Mouse (Mus musculus) hindbrain, embryonic 16.5 days (tissue): ENCODE data around the gene Tecr. TPM values are rescaled to one million over a fixed set of nuclear protein-coding genes. Genes with fewer than 3 reads are reported as not detected.

ENCODE experiments used
- ATAC-seq: fragments of 200-750 bp; cut with Nextera tagmentation; 2 replicates; pipeline ENCODE4 v1.8.0; 2017; ENCODE audit warnings: moderate TSS enrichment, moderate library complexity
- H3K27ac ChIP-seq: fragments of 300-500 bp; sonication (generic); 2 replicates; pipeline ENCODE4 v1.5.1; 2014; ENCODE audit warnings: low read depth, mild to moderate bottlenecking, control low read depth, low read length, moderate library complexity
- H3K27me3 ChIP-seq: fragments of 300-500 bp; sonication (generic); replicated peaks from 2 replicates; pipeline ENCODE4 v1.6.1; 2014; ENCODE audit warnings: low read length; ENCODE audit not compliant: control insufficient read depth, insufficient read depth
- H3K36me3 ChIP-seq: fragments of 300-500 bp; sonication (generic); 2 replicates; pipeline ENCODE4 v1.6.1; 2014; ENCODE audit warnings: mild to moderate bottlenecking, low read length, moderate library complexity, mixed read lengths; ENCODE audit not compliant: control insufficient read depth, insufficient read depth
- H3K4me1 ChIP-seq: fragments of 300-500 bp; sonication (generic); 2 replicates; pipeline ENCODE4 v1.6.1; 2014; ENCODE audit warnings: low read depth, low read length; ENCODE audit not compliant: control insufficient read depth, insufficient read depth
- H3K4me2 ChIP-seq: fragments of 300-500 bp; sonication (generic); 2 replicates; pipeline ENCODE4 v1.6.1; 2014; ENCODE audit warnings: mild to moderate bottlenecking, low read length, control low read depth, moderate library complexity
- H3K4me3 ChIP-seq: fragments of 300-500 bp; sonication (generic); 2 replicates; pipeline ENCODE4 v1.5.1; 2014; ENCODE audit warnings: mild to moderate bottlenecking, low read length, control low read depth, moderate library complexity
- H3K9ac ChIP-seq: fragments of 300-500 bp; sonication (generic); 2 replicates; pipeline ENCODE4 v1.6.1; 2014; ENCODE audit warnings: low read depth, mild to moderate bottlenecking, control low read depth, low read length, moderate library complexity
- H3K9me3 ChIP-seq: fragments of 300-500 bp; sonication (generic); 2 replicates; pipeline ENCODE4 v1.6.1; 2014; ENCODE audit warnings: mild to moderate bottlenecking, low read length, moderate library complexity; ENCODE audit not compliant: control insufficient read depth
- WGBS: fragments of 180-500 bp; shearing (Covaris S2); extraction: QIAGEN DNeasy Blood & Tissue Kit; methylation state at CpG from one replicate; pipeline ENCODE4 v1.1.7; 2014; 5-methylcytosine and 5-hydroxymethylcytosine counted together
- polyA plus RNA-seq: library from polyadenylated mRNA; unstranded; fragments of >200 nt; fragmentation: Nextera tagmentation; extraction: Ambion mirVana; gene quantifications from 2 replicates; pipeline ENCODE4 v1.2.1, GENCODE M21; 2015

Gene Tecr
- polyA plus RNA-seq, 1 experiment from 2014 or later, result 1,598 TPM

DNA sequence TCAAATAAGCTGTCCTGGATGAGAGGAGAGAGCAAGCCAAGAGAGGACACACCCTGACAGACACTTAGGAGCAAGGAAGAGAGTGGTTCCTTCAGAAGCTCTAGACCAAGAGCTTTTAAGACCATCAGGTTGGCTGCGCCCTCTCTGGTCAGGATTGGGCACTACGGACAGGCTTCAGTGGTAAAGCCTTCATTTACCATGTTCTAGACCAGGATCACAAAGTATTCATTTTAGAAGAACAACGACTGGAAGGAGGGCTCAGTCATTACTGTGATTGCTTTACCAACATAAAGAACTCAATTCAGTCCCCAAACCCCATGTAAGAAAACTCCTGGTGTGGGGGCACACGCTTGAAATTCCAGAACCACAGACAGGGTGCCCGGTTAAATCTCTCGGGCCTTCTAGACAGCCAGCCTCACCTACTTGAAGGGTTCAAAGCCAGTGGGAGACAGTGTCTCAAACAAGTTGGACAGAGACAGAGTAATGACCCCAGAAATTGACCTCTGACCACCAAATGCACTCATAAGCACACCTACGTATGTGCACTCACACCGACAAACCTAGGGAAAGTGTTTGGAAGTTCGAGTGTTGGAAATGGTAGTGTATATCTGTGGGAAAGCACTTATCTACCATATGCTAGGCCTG, 41.9 kb downstream of the Tecr start:
- Histone ChIP-seq H3K36me3 (peaks cover 4% of the 10 kb centered on the region; the same call in 1 of the 2 replicates), H3K4me1 (peaks cover 13% of the 10 kb centered on the region), H3K27ac (no peak overlapping the region), H3K9me3 (no peaks in the 10 kb centered on the region), H3K9ac (no peak overlapping the region), H3K4me3 (no peak overlapping the region), H3K4me2 (no peak overlapping the region), H3K27me3 (no peaks in the 10 kb centered on the region)
- 79% methylated on average over 9 of the region's 9 CpGs for WGBS
- peak; percentile 27 for ATAC-seq

DNA sequence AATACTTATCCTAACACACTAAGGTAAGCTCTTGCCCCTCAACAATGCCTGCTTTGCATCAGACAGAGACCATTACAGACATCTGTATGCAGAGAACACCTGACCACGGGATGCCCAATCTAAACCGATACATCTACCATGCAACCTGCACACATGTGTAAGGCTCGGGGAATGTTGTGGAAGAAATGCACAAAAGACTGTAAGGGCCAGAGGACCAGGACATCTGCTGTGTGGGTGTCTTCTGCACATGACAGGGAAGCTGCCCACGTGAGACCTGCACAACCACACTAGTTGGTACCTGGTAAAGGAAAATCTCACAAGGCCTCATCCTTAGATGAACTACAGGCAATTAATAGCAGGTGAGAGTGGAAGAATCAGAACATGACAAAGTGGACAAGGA, 44.5 kb downstream of the Tecr start:
- 73% methylated on average over 4 of the region's 4 CpGs for WGBS
- no peak overlapping the region for H3K4me3 ChIP-seq
- no peak overlapping the region for H3K4me2 ChIP-seq

DNA sequence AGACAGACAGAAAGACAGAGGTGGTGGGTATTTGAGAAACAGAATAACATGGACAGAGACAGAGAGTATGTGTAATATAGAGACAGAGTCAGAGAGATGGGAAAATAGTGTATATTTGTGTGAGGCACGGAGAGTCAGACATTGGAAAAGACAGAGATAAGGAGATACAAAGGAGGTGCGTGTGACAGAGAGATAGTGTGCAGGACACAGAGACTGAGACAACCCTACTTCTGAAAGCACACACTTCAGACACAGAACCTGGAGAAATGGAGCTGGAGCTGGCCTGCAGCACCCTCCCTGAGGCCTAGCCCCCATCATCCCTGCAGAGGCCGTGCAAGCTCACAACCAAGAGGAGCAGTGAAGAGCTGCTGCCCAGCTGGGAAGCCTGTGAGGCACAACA, 45.1 kb downstream of the Tecr start:
- Histone ChIP-seq H3K9ac (no peak overlapping the region), H3K4me2 (no peak overlapping the region), H3K27me3 (no peaks in the 10 kb centered on the region), H3K36me3 (no peaks in the 10 kb centered on the region), H3K27ac (no peak overlapping the region), H3K9me3 (no peaks in the 10 kb centered on the region), H3K4me1 (peaks cover 4% of the 10 kb centered on the region), H3K4me3 (no peak overlapping the region)
- 87% methylated on average over 3 of the region's 3 CpGs for WGBS
- no peak for ATAC-seq

More for the DNA sequence above, 44.5 kb downstream of the Tecr start:
- H3K27me3 ChIP-seq, result no peaks in the 10 kb centered on the region
- H3K9ac ChIP-seq, result no peak overlapping the region
- no peak for ATAC-seq
- H3K9me3 ChIP-seq, result no peaks in the 10 kb centered on the region
- H3K4me1 ChIP-seq, result peaks cover 10% of the 10 kb centered on the region
- no peaks in the 10 kb centered on the region for H3K36me3 ChIP-seq
- H3K27ac ChIP-seq, result no peak overlapping the region

DNA sequence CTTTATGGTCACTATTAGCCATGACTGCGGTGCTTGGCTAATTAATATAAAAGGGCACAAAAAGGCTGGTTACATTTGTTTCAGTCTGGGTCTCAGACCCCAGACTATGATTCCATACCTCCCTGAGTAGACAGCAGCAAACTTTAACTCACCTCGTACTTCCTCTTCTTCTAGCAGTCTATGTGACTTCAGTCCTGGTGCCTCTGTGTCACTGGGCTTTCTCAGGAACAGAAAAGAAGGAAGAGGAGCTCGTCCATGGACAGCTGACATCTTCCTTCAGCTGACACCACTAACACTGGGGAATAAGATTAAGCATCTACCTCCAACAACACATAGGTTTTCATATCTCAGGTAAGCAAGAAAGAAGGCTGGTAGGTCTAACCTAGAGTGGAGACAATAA, 72.0 kb downstream of the Tecr start, which contains the start of gene Olfr370:
Olfr370 (plus strand) TSS at position 45 of the 400 bp plus-strand sequence.
- WGBS, result 79% methylated on average over 3 of the region's 3 CpGs
- ATAC-seq, result no peak

DNA sequence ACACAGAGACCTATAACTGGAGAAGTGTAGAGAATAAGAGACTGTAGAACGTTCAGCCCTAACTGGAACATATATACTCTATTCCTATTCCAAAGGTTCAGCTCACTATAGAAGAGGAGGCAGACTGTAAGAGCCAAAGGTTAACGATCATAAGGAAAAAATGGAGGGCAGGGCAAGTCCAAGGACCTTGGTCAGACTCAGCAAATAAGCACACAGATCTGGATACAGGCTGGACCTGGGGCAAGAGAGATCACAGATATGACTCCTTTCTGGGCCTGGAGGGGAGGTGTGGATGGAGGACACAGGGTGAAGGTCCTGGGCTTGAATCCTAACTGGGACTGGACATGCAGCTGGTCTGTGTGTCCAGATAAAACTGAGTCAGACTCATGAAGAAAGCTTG, 73.0 kb downstream of the Tecr start:
- no peak overlapping the region for H3K4me2 ChIP-seq
- H3K9ac ChIP-seq, result no peak overlapping the region
- no peaks in the 10 kb centered on the region for H3K27me3 ChIP-seq
- no peak overlapping the region for H3K27ac ChIP-seq
- no peaks in the 10 kb centered on the region for H3K36me3 ChIP-seq
- no peaks in the 10 kb centered on the region for H3K9me3 ChIP-seq
- no peak overlapping the region for H3K4me3 ChIP-seq
- 79% methylated on average over 2 of the region's 2 CpGs for WGBS
- no peak for ATAC-seq
- H3K4me1 ChIP-seq, result no peaks in the 10 kb centered on the region

More for the DNA sequence above, 72.0 kb downstream of the Tecr start, which contains the start of gene Olfr370:
- no peaks in the 10 kb centered on the region for H3K4me1 ChIP-seq
- no peaks in the 10 kb centered on the region for H3K9me3 ChIP-seq
- no peak within 1 kb of the TSS for H3K4me2 ChIP-seq
- no peak within 1 kb of the TSS for H3K27ac ChIP-seq
- no peaks in the 10 kb centered on the region for H3K36me3 ChIP-seq
- H3K27me3 ChIP-seq, result no peaks in the 10 kb centered on the region
- no peak within 1 kb of the TSS for H3K4me3 ChIP-seq
- no peak within 1 kb of the TSS for H3K9ac ChIP-seq

Other genes starting within 250 kb of the Tecr start
- 15.8 and 17.0 TPM in 2 replicates for gene Clgn, start 218.1 kb downstream of the Tecr start, polyA plus RNA-seq
- gene Scoc, start 149.6 kb downstream of the Tecr start, polyA plus RNA-seq, result 284 and 330 TPM in 2 replicates
- 0.06 TPM in 1 of 2 replicates, not detected in the other for gene Olfr370, start 72.2 kb downstream of the Tecr start, polyA plus RNA-seq
- 339 and 367 TPM in 2 replicates for gene Ndufb7, start 41.3 kb downstream of the Tecr start, polyA plus RNA-seq
- 60.8 and 61.8 TPM in 2 replicates for gene Dnajb1, start 222 bp upstream of the Tecr start, polyA plus RNA-seq
- 135 TPM in 2 replicates for gene Gipc1, start 44.7 kb upstream of the Tecr start, polyA plus RNA-seq
- 0.61 and 0.87 TPM in 2 replicates for gene Ptger1, start 58.7 kb upstream of the Tecr start, polyA plus RNA-seq
- 21.2 and 24.6 TPM in 2 replicates for gene Pkn1, start 91.2 kb upstream of the Tecr start, polyA plus RNA-seq
- 92.6 and 97.9 TPM in 2 replicates for gene Ddx39, start 107.2 kb upstream of the Tecr start, polyA plus RNA-seq
- 9.9 and 14.6 TPM in 2 replicates for gene Adgre5, start 133.4 kb upstream of the Tecr start, polyA plus RNA-seq